Mouse (Mus musculus) 416B (cell line): ENCODE measurements around the gene Mtrf1.
"Not testable (repeated sequence)": the region's sequence is repeated elsewhere in the genome, so short reads cannot be mapped to it uniquely, and the experiment has no call there.

ENCODE experiments used
- DNase-seq: peaks from one replicate; pipeline ENCODE4 v3.0.0; 2011; ENCODE audit warnings: low read depth

The Mtrf1 gene

DNA sequence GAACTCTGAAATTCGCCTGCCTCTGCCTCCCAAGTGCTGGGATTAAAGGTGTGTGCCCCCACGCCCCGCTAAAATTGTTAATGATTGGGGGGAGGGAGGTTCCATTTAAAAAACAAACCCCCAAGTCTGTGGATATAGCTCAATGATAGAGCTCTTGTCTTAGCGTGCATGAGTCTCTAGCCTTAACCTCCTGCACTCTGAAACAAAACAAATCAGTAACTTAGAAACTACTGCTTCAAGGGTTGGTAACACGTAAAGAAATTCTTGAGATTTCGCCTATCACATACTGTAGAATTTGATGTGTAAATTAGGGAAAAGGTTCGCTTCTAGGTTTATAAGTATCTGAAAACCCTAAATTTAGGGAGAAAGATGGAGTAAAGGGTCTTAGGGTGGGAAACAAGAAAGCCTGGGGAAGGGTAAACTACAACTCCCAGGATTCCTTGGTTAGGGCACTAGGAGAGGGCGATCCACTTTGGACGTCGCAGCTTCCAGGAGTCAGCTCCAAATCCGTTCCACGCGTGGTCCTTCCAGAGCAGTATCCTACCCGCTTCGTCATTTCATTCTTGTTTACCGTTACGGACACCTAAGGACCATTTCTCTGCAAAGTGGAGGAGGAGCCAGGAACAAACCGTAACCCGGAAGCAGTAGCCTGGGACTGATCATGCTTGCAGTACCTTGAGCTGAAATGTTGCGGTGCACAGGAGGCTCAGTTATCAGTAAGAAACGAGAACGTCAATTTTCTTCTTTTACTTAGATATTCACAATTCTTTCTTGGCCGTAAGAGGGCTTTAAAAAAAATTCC, at the start of gene Mtrf1:
TSS of gene Mtrf1 (plus strand) at position 452 of the 802 bp plus-strand sequence.
- peak; percentile 88 for DNase-seq

- peak; percentile 60 for DNase-seq
Measured at GRCm38 (mm10) chr14:79358055-79358454, 39.5 kb upstream of the Mtrf1 start.

DNA sequence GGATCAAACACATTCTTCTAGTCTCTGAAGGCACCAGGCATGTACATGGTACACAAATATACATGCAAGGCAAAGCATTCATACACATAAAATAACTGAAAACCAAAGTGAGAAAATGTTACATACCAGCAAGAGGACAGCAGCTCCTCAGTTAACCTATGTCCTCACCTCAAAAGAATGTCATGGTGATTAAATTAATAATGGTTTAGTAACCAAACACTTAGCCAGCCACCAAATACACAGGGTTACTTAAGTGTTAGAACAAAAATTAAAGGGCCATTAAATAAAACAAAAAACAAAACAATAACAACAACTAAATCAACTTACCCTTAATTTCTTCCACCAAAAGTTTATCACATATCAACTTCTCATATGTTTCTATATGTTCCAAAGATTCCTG, 20.5 kb upstream of the Mtrf1 start:
- no peak for DNase-seq

GRCm38 (mm10) chr14:79383120-79383519, 14.5 kb upstream of the Mtrf1 start:
- DNase-seq = no peak

GRCm38 (mm10) chr14:79388304-79388703, 9.3 kb upstream of the Mtrf1 start:
- DNase-seq = no peak

DNA sequence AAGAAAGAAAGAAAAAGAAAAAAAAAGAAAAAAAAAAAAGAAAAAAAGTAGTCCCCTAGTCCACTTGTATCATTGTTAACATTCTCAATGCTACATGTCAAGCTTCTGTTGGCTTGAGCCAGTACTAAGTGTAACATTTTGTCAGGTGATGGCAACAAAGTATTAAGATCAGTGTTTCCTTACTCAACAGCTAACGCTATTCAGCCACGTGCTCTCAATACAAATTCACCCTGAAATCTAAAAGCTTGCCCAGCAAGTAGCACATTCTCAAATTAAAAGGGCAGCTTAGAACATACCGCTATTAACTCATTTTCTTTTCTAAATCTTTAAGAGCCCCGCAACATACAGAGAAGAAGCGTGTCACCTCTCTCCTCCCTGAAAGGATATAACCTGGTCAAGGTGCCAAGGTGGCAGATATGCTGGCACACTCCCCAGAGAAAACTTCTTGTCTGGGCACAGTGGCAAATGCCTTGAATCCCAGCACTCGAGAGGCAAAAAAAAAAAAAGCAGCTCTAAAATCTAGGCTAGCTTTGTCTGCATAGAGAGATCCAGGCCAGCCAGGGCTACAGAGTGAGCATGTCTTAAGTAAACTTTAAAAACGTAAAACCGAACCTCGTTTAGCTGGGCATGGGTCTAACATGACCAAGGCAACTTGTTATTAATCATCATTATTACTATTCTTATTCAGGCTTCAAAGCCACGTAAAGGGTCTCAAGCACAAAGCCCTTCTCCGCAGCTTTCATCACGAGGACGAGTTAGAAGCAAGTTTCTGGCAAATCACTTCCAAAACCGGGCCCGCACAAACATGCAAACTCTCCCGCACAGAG, 7.9 kb upstream of the Mtrf1 start:
- DNase-seq = peak; percentile 68

- peak; percentile 92 for DNase-seq
Measured at GRCm38 (mm10) chr14:79390265-79390926, 7.2 kb upstream of the Mtrf1 start, which contains the start of gene Naa16. Naa16 (minus strand) TSS chr14:79390778.

DNA sequence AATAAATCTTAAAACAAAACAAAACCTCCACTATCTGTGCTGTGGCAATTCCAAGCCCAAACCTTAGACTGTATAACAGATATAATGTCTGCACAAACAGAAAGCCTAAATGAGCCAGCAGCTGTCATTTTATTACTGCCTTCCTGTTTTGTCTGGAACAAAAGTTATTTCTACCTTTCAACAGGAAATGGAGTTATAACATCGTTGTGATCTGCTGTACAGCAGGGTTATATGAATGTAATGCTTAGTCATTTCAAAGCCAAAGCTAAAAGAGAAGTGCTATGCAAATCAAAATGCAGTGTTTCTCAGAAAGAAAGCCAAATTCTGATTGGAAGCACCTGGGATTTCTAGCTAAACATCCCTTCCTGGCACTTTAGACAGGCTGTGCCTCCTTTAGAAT, 4.3 kb upstream of the Mtrf1 start:
- peak; percentile 25 for DNase-seq

- peak; percentile 83 for DNase-seq
Measured at GRCm38 (mm10) chr14:79394564-79394963, 3.0 kb upstream of the Mtrf1 start.

- DNase-seq = no peak
Measured at GRCm38 (mm10) chr14:79407641-79408040, 10.1 kb downstream of the Mtrf1 start.

- DNase-seq = no peak
Measured at GRCm38 (mm10) chr14:79409278-79409830, 11.8 kb downstream of the Mtrf1 start.

GRCm38 (mm10) chr14:79410662-79411061, 13.1 kb downstream of the Mtrf1 start:
- no peak for DNase-seq

- DNase-seq = no peak
Measured at GRCm38 (mm10) chr14:79413121-79413520, 15.5 kb downstream of the Mtrf1 start.

- no peak for DNase-seq
Measured at GRCm38 (mm10) chr14:79420083-79420685, 22.6 kb downstream of the Mtrf1 start.

GRCm38 (mm10) chr14:79425979-79426729, 28.6 kb downstream of the Mtrf1 start, which contains the start of gene Kbtbd7:
Kbtbd7 (plus strand) TSS chr14:79426511.
- peak; percentile 99 for DNase-seq

DNA sequence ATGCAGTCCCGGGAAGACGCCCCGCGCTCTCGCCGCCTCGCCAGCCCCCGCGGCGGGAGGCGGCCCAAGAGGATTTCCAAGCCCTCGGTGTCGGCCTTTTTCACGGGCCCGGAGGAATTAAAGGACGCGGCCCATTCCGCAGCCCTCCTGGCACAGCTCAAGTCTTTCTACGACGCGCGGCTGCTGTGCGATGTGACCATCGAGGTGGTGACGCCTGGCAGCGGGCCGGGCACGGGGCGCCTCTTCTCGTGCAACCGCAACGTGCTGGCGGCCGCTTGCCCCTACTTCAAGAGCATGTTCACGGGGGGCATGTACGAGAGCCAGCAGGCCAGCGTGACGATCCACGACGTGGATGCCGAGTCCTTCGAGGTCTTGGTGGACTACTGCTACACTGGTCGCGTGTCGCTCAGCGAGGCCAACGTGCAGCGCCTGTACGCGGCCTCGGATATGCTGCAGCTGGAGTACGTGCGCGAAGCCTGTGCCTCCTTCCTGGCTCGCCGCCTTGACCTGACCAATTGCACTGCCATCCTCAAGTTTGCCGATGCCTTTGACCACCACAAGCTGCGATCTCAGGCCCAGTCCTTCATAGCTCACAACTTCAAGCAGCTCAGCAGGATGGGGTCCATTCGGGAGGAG, 29.3 kb downstream of the Mtrf1 start:
- not testable (repeated sequence) for DNase-seq

DNA sequence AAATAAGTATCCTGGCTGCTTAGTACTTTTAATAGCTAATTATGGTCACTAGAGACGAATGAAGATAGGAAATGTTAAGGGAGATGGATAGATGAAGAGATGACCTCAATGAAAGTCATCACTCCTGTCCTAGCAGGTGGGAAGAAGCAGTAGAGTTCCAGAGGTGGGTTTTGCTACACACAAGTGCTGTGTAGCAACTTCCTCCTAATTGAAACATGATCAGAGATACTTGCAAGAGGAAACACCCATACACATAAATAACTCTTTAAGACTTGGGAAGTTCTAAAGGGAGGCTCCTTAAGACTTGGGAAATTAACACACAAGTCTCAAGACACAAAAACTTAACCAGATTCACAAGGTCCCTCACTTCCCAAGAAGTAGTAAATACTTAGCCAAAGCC, 36.5 kb downstream of the Mtrf1 start:
- no peak for DNase-seq

GRCm38 (mm10) chr14:79440655-79441054, 43.1 kb downstream of the Mtrf1 start:
- peak; percentile 60 for DNase-seq

DNA sequence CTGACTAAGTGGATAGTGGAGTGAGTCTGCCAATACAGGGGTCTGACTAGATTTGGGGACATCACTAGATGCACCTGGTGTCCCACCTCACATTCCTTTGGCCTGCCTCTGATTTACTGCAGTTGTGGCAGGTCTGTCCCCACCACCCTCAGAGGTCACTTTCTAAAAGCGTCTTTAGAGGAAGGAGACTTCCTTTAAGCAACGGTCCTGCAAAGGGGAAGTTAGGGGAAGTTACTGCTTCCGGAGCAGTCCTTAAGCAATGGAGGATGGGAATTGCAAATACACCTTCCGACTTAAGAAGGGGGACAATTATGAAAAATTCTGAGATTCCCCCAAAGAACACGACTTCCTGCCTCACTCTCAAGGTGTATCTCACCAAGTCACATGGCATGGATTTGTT, 43.9 kb downstream of the Mtrf1 start:
- peak; percentile 82 for DNase-seq

DNA sequence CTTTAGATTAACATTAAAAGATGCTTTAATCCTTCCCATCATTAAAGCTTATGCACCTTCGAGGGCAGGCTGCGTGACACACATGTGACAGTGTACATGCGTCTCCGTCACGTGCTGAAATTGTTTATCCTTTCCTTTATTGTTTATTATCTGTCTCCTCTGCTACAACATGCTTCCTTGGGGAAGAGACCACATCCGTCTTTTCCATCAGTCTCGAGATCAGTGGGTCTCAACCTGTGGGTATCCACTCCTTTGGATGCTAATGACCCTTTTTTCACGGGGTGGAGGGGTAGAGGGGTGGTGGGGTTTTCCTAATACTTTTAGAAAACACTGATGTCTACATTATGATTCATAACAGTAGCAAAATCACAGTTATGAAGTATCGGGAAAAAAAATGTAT, 47.0 kb downstream of the Mtrf1 start:
- DNase-seq = no peak
